Mouse (Mus musculus): ENCODE measurements at regions not wholly inside any gene's neighbourhood (a gene's known extent, or its start where the extent isn't known, plus 50 kb on each side); places are given as distances from the start of the nearest gene placed in this dataset.

- DNase-seq (ENCODE audit: low spot score), result peak; percentile 6
Measured at GRCm38 (mm10) chr1:15217865-15218264, 875.3 kb downstream of the 4930444P10Rik start.
